Mouse (Mus musculus): ENCODE results near the gene Hlcs.

The Hlcs gene

DNA sequence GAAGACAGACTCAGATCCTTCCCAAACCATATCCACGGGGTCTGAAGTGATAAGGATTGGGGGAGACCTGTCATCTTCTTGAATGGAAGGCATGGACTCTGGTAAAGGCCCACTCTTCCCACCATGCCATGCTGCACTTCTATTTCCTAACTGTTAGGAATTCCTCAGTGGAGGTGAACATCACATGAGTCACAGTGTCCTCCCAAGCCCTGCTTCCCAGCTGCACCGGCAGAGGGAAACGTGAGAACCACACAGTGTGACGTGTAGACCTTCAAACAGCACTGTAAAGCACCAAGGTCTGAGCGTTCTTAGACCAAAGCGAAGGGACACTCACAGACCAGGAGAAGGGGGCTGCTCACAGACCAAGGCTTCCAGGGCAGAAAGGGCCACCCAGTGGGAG lies 105.2 kb downstream of the Hlcs start:
- H3K9me3 ChIP-seq (ENCODE audit: low read length) = peaks cover 5% of the 10 kb centered on the region
- no peaks in the 10 kb centered on the region for H3K27me3 ChIP-seq (ENCODE audit: insufficient read depth, low read length)
- H3K36me3 ChIP-seq (ENCODE audit: insufficient read depth, low read length) = no peaks in the 10 kb centered on the region
- TF ChIP-seq CTCF (conservative IDR thresholded peaks at IDR 0.05; ENCODE audit: low read length) (no peak), NANOG (IDR thresholded peaks at IDR 0.05; ENCODE audit: borderline replicate concordance, low read length) (no peak), POU5F1 (IDR thresholded peaks at IDR 0.05; ENCODE audit: borderline replicate concordance, low read length) (no peak)
- H3K4me3 ChIP-seq (replicated peaks; ENCODE audit: low read length) = no peak overlapping the region
- peaks cover 6% of the 10 kb centered on the region; the same call in 1 of the 2 replicates for H3K4me1 ChIP-seq (replicated peaks; ENCODE audit: low read depth, low read length)

DNA sequence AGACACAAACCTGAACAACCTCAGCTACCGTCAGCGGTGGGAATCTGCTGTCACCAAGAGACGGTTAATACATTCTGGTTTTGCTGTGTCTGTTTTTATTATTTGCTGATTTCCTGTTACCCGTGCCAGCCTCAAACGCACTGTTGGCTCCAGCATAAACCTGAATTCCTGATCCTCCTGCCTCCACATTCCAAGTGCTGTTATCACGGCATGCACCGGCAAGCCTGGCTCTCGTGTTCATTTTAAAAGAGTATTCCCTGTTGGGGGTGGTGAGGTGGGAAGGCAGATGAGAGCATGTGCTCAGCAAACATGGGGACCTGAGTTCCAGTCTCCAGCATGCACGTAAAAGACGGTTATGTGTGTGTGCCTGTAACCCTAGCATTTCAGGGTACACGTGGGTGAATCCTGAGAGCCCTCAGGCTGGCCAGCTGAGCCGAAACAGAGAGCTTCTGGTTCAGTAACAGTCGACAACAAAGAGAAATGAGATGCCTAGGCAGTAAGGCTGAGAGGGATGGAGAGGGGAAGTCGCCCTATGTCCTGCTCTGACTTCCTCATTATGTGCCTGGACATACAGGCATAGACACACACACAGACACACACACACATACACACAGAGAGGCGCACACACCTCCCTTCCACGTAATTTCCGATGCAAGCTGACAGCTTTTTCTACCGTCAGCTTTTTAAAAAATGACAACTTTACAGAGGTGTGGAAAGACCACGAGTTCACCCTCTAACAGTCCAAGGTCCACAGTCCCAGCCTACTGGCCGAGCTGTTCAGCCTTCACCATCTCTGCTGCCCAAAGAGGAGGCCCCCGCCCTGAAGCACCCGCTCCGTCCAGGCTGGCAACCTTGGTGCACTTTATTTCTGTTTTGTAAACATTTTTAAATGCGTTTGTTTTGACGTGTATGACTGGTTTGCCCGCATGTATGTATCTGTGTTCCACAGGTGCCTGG lies 107.6 kb downstream of the Hlcs start:
- no peaks in the 10 kb centered on the region for H3K36me3 ChIP-seq (ENCODE audit: insufficient read depth, low read length)
- no peaks in the 10 kb centered on the region for H3K9me3 ChIP-seq (ENCODE audit: low read length)
- no peak overlapping the region for H3K4me3 ChIP-seq (replicated peaks; ENCODE audit: low read length)
- H3K4me1 ChIP-seq (replicated peaks; ENCODE audit: low read depth, low read length) = peaks cover 11% of the 10 kb centered on the region; the same call in 1 of the 2 replicates
- TF ChIP-seq POU5F1 (IDR thresholded peaks at IDR 0.05; ENCODE audit: borderline replicate concordance, low read length) = no peak
- no peak for TF ChIP-seq CTCF (conservative IDR thresholded peaks at IDR 0.05; ENCODE audit: low read length)
- no peak for TF ChIP-seq NANOG (IDR thresholded peaks at IDR 0.05; ENCODE audit: borderline replicate concordance, low read length)
- no peaks in the 10 kb centered on the region for H3K27me3 ChIP-seq (ENCODE audit: insufficient read depth, low read length)

DNA sequence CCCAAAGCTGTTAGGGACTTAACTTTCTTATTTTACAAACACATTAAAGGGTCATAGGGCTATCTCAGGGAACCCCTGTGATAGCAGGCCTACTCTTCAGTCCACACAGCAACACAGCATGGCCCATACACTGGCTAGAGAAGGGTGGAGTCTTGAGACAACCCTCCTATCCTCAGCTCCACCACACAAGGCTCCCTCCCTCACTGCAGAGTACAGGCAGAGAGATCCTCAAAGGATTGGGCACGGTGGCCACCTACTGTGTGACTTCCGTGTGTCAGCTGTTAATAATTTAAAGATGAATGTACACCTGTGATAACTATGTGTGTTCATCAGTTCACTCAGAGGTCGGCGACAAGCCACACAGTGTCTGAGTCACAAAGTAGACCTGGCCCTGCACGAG lies 112.0 kb downstream of the Hlcs start:
- no peaks in the 10 kb centered on the region for H3K9me3 ChIP-seq (ENCODE audit: low read length)
- H3K4me1 ChIP-seq (replicated peaks; ENCODE audit: low read depth, low read length) = peaks cover 11% of the 10 kb centered on the region; the same call in 1 of the 2 replicates
- no peaks in the 10 kb centered on the region for H3K27me3 ChIP-seq (ENCODE audit: insufficient read depth, low read length)
- H3K4me3 ChIP-seq (replicated peaks; ENCODE audit: low read length) = no peak overlapping the region
- no peaks in the 10 kb centered on the region for H3K36me3 ChIP-seq (ENCODE audit: insufficient read depth, low read length)
- TF ChIP-seq CTCF (conservative IDR thresholded peaks at IDR 0.05; ENCODE audit: low read length) = no peak

DNA sequence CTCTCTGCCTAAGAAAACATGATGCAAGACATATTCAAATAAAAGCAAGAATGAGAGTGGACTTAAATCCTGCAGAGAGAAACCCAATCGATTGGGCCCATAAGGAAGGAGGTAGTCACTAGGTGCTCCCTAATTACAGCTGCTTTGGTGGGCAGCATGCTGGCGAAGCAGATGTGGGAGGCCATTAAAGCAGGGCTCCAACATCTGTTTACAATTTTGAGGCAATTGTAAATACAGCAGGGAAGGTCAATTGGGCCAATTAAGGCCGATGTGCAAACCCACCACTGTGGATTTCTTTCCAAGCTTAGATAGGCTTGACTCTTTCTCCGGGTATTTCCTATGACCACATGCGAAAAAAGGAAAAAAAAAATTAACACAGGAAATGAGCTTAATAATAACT lies 117.5 kb downstream of the Hlcs start:
- Histone ChIP-seq H3K27me3 (ENCODE audit: insufficient read depth, low read length) (no peaks in the 10 kb centered on the region), H3K4me1 (replicated peaks; ENCODE audit: low read depth, low read length) (peaks cover 9% of the 10 kb centered on the region), H3K9me3 (ENCODE audit: low read length) (peaks cover 3% of the 10 kb centered on the region; the same call in 1 of the 2 replicates), H3K36me3 (ENCODE audit: insufficient read depth, low read length) (no peaks in the 10 kb centered on the region), H3K4me3 (replicated peaks; ENCODE audit: low read length) (no peak overlapping the region)
- no peak for TF ChIP-seq POU5F1 (IDR thresholded peaks at IDR 0.05; ENCODE audit: borderline replicate concordance, low read length)
- no peak for TF ChIP-seq NANOG (IDR thresholded peaks at IDR 0.05; ENCODE audit: borderline replicate concordance, low read length)
- TF ChIP-seq CTCF (conservative IDR thresholded peaks at IDR 0.05; ENCODE audit: low read length) = no peak

DNA sequence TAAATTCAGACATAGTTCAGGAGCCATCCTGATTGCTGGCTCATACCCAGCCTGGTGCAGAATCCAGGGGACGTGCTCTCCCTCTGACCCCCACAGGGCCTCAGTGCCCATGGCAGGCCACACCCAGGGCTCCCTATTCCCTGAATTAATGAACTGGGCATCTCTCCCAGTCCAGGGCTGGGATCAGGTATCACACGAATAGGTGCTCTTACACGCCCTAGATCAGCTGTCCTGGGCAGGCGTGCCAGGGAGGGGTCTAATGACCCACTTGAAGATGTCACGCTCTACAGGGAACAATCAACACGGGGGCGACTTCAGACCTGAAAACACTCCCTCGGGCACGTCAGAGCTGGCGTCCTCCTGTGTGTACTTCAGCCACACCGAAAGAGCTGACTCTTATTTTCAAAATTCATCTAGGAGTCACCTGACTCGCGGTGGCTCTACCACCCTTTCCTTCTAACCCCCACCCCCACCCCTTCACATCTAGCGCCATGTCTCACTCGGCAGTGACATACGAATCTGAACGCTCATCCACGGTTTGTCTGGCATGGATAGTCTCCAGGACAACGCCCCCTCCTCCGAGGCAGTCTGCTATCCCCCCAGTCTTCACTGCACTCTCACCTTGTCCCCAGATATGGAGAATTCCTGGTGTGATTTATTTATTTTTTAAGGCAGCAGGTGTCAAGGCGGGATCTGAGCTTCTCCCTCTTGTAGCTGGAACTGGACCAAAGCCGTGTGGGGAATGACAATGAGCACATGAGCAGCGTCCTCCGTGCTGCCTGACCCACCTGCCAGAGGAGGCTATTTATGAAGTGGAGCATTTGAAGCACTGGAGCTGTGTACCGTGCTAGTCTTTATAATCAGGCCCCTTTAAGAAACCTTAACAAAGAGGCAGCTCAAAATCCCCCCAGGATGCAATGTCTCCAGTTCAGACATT lies 121.7 kb downstream of the Hlcs start:
- TF ChIP-seq POU5F1 (IDR thresholded peaks at IDR 0.05; ENCODE audit: borderline replicate concordance, low read length) (no peak), NANOG (IDR thresholded peaks at IDR 0.05; ENCODE audit: borderline replicate concordance, low read length) (no peak), CTCF (conservative IDR thresholded peaks at IDR 0.05; ENCODE audit: low read length) (no peak)
- peaks cover 3% of the 10 kb centered on the region; the same call in 1 of the 2 replicates for H3K9me3 ChIP-seq (ENCODE audit: low read length)
- peaks cover 9% of the 10 kb centered on the region for H3K4me1 ChIP-seq (replicated peaks; ENCODE audit: low read depth, low read length)
- H3K27me3 ChIP-seq (ENCODE audit: insufficient read depth, low read length) = no peaks in the 10 kb centered on the region
- H3K36me3 ChIP-seq (ENCODE audit: insufficient read depth, low read length) = no peaks in the 10 kb centered on the region
- H3K4me3 ChIP-seq (replicated peaks; ENCODE audit: low read length) = no peak overlapping the region

DNA sequence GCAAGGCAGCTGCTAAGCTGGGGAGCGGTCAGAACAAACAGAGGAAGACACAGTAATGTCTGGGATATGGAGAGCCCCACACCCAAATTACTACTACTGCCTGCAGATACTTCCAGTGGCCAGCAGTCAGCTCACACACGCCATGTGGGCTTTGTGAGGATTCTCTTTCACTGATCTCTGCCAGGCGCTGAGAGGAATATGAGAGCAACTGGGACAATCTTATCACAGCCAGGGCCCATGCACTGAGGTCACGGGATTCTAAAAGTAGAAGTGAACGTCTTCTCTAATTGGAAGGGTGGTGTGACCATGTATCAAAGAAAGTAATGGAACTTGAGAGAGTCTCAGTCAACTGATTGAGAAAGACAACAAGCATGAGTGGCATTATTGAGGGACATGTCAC lies 123.1 kb downstream of the Hlcs start:
- TF ChIP-seq NANOG (IDR thresholded peaks at IDR 0.05; ENCODE audit: borderline replicate concordance, low read length) (no peak), CTCF (conservative IDR thresholded peaks at IDR 0.05; ENCODE audit: low read length) (no peak), POU5F1 (IDR thresholded peaks at IDR 0.05; ENCODE audit: borderline replicate concordance, low read length) (no peak)

DNA sequence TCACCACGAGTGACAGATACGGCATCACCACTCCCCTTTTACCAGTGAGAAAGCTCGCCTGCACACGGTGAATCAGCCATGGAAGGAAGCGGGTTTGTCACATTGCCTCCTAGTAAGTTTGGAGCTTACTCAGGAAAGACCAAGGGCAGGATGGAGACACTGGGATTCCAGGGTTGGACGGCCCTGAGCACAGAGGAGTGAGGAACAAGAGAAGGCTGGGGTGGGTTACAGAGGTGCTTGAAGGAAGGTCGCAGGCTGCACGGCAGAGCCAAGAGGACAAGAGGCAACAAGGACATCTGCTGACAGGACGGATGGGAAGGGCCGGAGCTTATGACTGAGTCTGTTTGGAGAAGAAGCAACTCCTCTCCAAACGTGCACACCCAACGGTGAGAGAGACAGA lies 126.8 kb downstream of the Hlcs start:
- Histone ChIP-seq H3K4me1 (replicated peaks; ENCODE audit: low read depth, low read length) (peaks cover 4% of the 10 kb centered on the region; the same call in 1 of the 2 replicates), H3K36me3 (ENCODE audit: insufficient read depth, low read length) (no peaks in the 10 kb centered on the region), H3K27me3 (ENCODE audit: insufficient read depth, low read length) (no peaks in the 10 kb centered on the region), H3K4me3 (replicated peaks; ENCODE audit: low read length) (no peak overlapping the region), H3K9me3 (ENCODE audit: low read length) (no peaks in the 10 kb centered on the region)
- TF ChIP-seq NANOG (IDR thresholded peaks at IDR 0.05; ENCODE audit: borderline replicate concordance, low read length) = no peak
- TF ChIP-seq POU5F1 (IDR thresholded peaks at IDR 0.05; ENCODE audit: borderline replicate concordance, low read length) = no peak
- TF ChIP-seq CTCF (conservative IDR thresholded peaks at IDR 0.05; ENCODE audit: low read length) = no peak

More for the DNA sequence above, 123.1 kb downstream of the Hlcs start:
- Histone ChIP-seq H3K4me3 (replicated peaks; ENCODE audit: low read length) (no peak overlapping the region), H3K27me3 (ENCODE audit: insufficient read depth, low read length) (no peaks in the 10 kb centered on the region), H3K9me3 (ENCODE audit: low read length) (no peaks in the 10 kb centered on the region), H3K36me3 (ENCODE audit: insufficient read depth, low read length) (no peaks in the 10 kb centered on the region), H3K4me1 (replicated peaks; ENCODE audit: low read depth, low read length) (peaks cover 9% of the 10 kb centered on the region)

DNA sequence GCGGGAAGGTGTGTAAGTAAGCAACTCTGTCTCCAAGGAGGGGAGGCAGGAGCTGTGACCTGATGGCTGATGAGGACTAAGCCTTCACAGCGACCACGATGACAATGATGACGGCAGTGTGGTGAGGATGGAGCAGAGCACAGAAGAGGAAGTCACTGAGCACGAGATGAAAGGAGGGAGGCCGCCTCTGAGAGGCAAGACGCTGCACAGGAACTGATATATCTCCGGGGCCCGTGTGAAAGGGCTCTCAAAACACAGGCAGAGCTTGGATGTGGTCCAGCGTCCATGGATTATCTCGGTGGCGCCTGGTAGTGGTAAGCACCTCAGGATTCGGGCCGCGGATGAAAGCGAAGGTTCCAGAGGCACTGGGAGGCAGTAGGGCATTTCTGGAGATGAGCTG lies 127.9 kb downstream of the Hlcs start:
- H3K4me3 ChIP-seq (replicated peaks; ENCODE audit: low read length) = no peak overlapping the region
- 0 out of 2 replicates have a peak, but pooled peaks cover under 1% of the 10 kb centered on the region for H3K4me1 ChIP-seq (replicated peaks; ENCODE audit: low read depth, low read length)
- H3K36me3 ChIP-seq (ENCODE audit: insufficient read depth, low read length) = no peaks in the 10 kb centered on the region
- H3K9me3 ChIP-seq (ENCODE audit: low read length) = no peaks in the 10 kb centered on the region
- peaks cover 9% of the 10 kb centered on the region for H3K27me3 ChIP-seq (ENCODE audit: insufficient read depth, low read length)
- no peak for TF ChIP-seq NANOG (IDR thresholded peaks at IDR 0.05; ENCODE audit: borderline replicate concordance, low read length)
